Mouse (Mus musculus): ENCODE results near the gene Eda.

- TF ChIP-seq HCFC1 (IDR thresholded peaks at IDR 0.05; ENCODE audit: borderline replicate concordance, insufficient read depth, low read length) (no peak), ZNF384 (IDR thresholded peaks at IDR 0.05; ENCODE audit: low read depth, low read length) (no peak), CHD2 (IDR thresholded peaks at IDR 0.05; ENCODE audit: low read depth, low read length) (no peak)
Observed at GRCm38 (mm10) chrX:100392304-100392703, 416.9 kb downstream of the Eda start.
